Mouse (Mus musculus): ENCODE results near the gene Nlgn1. TPM values are rescaled to one million over a fixed set of nuclear protein-coding genes. Genes with fewer than 3 reads are reported as not detected.

The Nlgn1 gene
- total RNA-seq (2021), result 100 to 1,000 TPM; 102 to 110 TPM

DNA sequence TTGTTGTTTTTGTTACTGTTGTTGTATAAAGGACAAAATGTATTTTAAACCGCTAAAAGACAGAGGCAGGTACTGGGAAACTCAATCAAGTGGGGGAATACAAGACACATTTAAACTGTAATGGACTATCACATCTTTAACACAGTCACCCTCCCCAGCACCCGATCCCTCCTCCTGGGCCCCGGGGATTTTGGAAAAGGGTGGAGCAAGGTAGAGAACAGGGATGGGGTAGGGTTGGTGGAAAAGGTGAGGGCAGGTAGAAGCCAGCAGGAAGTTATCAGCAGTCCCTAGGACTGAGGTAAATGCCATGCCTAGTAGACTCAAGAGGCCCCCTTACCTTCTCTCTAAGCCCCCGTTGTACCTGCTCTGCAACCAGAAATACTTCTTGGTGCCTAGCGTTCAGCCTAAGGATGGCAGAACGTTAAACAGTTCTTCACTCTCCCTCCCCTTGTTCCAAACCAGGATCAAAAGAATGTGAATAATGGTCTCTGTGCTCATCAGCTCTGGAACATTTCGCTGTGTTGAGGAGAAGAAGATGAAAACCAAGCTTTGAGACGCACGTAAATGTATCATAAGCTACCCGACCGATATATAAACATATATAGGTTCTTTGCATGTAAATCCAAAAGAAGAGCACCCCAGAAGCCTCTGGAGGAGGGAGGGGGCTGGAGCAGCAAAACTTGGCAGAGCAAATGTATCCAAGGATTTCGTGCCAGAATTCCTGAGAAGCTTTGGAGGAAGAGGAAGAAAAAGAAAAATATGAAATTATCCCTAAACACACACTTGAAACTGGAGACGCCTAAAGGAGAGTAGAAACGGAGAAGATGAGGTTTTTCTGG is at the start of gene Nlgn1:
TSS of gene Nlgn1 (minus strand) at position 61 of the 839 bp plus-strand sequence.
- no peak for DNase-seq
- intact Hi-C loops (cut with DNase I), result loop anchor here (10.0 kb wide), 2 partner anchors 502 to 772 kb away; no protein-coding TSS in a partner anchor

DNA sequence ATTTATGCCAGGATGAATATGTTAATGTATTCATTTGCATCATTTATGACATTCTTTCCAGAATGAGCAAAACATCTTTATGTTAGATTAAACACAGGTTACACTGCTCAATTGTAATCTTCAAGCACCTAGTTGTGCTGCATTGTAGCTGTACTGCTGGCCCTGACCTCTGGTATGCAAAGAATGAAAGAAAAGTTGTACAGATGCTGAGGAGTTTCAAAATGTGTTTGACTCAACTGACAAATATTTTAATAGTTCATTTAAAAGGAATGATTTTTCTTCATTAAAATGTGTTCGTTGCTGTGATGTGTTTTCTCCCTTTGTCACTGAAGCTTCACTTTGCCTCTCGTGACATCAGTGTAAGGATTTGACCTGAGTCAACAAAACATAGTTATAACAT is 46.0 kb upstream of the Nlgn1 start:
- intact Hi-C loops (cut with DNase I), result no loop called here

DNA sequence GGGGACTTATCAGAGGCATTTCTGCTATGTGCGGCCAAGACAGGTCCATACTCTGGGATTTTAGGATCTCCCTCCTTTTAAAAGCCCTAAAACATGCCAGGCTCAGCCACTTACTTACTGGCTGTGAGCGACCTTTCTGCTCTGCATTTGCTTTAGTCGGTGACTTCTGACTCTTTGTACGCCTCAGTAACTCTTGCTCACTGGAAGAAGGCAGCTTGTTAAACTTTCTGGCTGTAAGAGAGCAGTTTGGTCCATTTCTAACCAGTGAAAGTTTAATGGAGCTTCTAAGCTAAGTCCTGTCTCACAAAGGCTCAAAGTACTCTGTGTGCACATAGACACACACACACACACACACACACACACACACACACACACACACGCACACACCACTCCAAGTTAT is 22.8 kb upstream of the Nlgn1 start:
- intact Hi-C loops (cut with DNase I), result no loop called here
- DNase-seq, result no peak

More for the DNA sequence above, 46.0 kb upstream of the Nlgn1 start:
- no peak for DNase-seq

DNA sequence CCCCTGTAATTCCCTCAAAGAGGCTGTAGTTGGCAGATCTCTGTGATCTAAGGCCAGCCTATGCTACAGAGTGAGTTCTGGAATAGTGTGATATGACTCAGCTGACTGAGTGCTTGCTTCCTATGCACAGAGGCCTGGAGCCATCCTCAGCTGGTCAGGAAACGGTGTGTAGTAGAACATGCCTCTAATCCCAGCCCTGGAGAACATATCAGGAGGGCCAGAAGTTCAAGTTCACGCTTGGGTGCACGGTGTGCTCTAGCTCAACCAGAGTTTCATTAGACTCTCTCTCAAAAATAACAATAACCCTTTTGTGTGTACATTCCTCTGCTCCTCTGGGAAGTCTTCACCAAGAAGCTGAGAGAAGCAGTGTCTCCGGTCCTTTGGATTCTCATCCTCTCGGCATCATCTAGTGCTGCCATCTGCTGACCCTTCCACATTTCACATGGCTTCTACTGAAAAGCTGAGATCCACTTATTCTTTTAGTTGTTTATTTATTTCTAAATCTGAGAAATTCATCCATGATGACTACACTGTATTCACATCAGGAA is 22.3 kb upstream of the Nlgn1 start:
- peak; percentile 15 for DNase-seq
- intact Hi-C loops (cut with DNase I), result no loop called here

DNA sequence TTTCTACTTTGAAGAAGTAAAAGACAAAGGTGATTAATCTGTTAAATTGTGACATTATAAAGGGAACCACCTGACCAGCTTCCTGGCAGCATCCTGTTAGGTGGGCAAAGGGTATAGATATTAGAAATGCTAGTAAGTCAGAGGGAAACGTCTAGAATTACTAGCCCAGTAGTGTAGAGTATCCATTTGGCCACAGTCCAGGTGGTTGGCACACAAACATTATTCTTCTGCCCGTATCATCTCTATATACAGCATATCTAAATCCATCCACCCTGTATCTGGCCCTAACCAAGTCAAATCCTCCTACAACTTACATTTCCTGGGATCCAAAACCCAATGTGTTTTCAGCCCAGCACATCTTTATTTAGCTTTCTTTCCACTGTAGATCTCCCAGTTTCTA is 5.2 kb upstream of the Nlgn1 start:
- intact Hi-C loops (cut with DNase I), result loop anchor here (10.0 kb wide), 2 partner anchors 497 to 767 kb away; no protein-coding TSS in a partner anchor
- no peak for DNase-seq

DNA sequence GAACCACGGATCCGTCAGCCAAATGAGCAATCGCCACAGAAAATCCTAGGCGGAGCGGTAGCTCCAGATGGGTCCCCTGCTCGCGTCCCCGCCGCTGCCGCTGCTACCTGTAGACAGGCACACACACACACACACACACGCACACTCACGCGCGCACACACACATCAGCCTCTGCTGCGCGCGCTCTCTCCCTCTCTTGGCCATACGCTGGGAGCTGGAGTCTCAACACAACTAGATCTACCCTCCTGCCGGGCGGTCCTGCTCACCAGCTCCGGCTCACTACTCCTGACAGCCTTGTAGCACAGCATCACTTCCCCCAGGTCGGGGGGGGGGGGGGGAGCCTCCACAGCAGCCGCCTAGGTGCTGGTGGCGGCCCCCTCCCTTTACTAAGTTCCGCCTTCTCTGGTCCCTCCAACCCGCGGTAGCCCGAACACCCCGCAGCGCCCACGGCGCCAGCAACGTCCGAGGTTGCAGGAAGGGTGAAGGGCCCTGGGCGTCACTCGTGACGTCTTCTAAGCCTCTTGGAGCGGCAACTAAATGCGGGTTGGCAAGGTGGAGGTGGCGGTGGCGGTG is 1.1 kb upstream of the Nlgn1 start:
- peak; percentile 52 for DNase-seq
- intact Hi-C loops (cut with DNase I), result loop anchor here (10.0 kb wide), 2 partner anchors 501 to 771 kb away; no protein-coding TSS in a partner anchor

DNA sequence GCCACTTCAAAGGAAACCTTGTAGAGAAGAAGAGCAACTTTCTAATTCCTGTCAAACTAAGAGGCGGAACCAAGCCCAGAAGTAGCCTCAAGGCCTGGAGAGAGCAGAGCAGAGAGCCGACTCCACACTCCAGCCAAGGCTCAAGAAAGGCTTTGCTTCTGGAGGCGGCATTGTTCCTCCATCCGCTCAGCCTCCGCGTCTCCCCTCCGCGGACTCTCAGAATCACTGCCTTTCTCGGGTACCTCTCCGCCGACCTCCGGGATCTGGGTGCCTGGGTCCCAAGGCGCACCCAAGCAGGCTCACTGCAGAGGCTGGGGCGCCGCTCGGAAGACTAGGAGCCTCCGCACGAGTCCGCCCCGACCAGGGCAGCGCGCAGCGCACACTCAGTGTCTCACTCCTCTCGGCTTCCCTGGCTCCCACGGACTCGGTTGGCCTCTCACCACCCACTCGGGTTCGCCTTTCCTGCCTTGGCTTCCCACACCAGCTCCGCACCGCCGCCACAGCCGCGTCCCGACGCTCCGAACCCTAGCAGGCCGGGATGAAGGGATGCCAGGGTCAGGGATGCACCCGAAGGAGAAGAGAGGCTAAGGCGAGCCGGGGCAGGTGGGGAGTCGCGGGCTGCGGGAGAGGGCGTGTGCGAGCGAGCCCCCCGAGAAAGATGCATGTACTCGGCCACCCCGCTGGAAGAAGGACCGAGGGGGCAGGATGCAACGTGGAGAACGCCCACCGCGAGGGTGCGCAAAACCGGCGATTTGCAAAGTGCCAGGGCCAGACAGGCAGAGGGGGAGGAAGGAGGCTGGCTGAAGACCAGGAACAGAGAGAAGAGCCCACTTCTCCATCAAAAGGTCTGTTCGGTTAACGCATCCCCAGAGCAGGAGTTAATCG is 841 bp downstream of the Nlgn1 start:
- intact Hi-C loops (cut with DNase I), result loop anchor here (10.0 kb wide), 2 partner anchors 503 to 773 kb away; no protein-coding TSS in a partner anchor

DNA sequence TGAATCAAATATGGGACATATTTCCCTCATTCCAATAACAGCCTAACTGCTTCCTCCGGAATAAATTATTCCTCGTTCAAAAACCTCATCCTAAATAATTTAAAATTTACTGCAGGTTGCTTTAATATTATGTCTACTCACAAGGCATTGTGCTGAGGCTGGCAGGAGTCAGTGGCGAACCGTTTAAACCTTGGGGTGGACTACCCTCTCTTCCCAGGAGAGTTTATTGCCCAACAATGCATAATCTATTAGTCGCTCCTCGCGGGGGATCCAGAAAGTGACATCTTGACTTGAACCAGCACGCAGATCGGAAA is 1.4 kb downstream of the Nlgn1 start:
- intact Hi-C loops (cut with DNase I), result loop anchor here (10.0 kb wide), 2 partner anchors 504 to 774 kb away; no protein-coding TSS in a partner anchor

More for the DNA sequence above, 841 bp downstream of the Nlgn1 start:
- peak; percentile 58 for DNase-seq

DNA sequence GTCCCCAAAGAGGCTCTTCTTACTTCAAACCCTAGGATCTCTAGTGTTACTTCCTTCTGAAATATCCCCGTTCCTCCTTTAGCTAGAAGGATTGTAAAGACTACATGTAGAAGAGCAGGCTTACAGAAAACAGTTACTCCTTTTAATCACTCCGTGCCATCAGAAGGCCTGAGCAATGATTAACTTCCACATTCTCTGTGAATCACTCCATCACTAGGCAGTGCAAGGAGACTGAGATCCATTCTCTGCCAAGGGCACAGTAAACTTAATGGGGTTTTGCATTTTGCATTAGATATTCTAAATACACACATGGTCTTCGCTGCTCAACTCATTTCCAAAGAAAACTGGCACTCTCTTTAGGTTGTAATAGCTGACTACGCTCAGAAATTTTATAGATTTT is 2.2 kb downstream of the Nlgn1 start:
- intact Hi-C loops (cut with DNase I), result loop anchor here (10.0 kb wide), 2 partner anchors 505 to 775 kb away; no protein-coding TSS in a partner anchor
- no peak for DNase-seq

More for the DNA sequence above, 1.4 kb downstream of the Nlgn1 start:
- no peak for DNase-seq

DNA sequence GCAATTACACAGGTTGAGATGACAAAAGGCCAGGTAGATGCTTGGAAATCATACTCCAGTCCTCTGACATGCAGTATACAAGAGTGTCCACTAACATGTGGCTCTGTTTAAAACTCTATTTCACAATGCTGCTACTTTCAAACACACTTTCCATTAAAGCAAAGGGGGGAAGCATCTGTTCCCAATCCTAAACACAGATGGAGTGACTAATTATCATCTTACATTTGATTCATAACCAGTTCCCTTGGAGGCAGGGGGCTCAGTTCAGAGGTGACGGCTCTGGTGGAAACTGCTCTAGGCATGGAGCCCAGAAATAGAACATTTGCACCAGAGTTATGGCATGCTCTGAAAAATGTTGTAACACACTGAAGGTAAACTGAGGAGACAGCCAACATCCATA is 7.8 kb downstream of the Nlgn1 start:
- intact Hi-C loops (cut with DNase I), result no loop called here

DNA sequence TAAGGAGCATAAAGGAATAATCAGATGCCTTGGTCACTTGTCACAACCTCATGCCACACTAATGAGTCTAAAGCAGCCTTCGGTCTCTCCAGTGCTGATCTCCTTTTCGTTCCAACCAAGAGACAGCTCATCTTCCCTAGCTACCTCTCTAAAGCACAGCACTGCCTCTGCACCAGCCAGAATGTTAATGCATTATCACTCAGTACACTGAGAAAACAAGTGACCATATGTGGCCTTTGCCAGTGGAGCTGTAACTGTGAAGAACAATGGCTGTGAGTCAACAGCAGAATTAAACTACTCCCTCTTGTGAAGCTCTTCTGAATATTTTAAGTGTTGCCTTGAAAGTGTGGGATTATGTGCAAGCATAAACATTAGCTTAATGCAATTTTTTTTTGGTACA is 14.9 kb downstream of the Nlgn1 start:
- no peak for DNase-seq
- intact Hi-C loops (cut with DNase I), result no loop called here

More for the DNA sequence above, 7.8 kb downstream of the Nlgn1 start:
- DNase-seq, result no peak

DNA sequence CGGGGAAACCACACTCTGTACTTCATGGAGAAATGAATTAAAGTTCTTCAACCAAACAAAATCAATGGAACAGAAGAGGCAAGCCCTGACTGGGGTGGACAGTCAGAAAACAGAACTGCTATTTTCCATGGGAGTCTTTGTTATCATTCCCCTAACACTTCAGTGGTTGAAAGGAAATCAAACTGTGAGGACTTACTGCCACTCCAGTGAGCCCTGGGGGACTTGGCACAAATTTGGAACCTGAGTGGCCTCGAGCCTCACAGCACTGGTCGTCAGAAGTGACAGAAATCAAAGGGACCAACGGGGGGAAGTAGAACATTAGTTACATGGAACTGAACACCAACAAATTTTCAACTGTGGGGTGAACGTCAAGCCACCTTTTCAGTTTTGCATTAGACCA is 34.4 kb downstream of the Nlgn1 start:
- DNase-seq, result peak; percentile 57
- intact Hi-C loops (cut with DNase I), result no loop called here

DNA sequence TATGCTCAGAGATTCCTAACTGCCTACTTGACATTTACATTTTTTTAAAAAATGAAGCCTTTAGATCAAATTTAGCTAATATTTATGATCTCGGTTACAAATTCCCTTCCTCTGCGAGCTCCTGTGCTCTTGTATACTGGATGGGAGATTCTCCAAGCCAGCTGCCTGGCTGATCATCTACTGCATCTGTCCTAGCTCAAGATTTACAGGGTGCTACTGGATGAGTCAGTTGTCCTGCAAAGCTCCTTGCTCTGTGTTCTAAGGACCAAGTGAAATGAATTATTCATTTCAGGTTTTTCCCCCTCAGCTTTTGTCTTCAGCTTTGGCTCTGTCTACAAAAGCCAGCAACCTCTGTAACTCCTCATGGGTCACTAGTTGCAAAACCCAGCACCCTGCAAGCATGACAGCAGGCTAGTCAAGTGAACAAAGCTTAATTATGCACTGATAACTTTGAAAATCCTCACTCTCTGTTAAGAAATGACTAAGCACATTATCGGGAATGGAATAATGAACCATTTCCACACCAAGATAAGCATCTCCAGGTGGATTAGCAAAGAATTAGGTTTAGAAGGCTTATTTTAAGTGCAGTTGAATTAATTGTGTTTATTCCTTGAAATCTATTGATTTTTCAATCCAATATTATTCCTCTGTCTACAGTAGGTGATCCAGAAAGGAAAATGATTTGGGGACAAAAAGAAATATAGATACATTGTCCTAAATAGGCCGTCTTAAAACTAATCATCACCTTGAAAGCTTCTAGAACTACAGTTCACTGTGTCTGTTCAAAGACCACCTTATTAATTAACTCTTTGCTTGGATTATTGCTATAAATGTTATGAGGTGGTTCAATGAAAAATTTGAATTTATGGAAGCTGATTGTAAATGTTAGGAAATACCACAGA is 61.1 kb downstream of the Nlgn1 start:
- DNase-seq, result no peak
- intact Hi-C loops (cut with DNase I), result no loop called here

DNA sequence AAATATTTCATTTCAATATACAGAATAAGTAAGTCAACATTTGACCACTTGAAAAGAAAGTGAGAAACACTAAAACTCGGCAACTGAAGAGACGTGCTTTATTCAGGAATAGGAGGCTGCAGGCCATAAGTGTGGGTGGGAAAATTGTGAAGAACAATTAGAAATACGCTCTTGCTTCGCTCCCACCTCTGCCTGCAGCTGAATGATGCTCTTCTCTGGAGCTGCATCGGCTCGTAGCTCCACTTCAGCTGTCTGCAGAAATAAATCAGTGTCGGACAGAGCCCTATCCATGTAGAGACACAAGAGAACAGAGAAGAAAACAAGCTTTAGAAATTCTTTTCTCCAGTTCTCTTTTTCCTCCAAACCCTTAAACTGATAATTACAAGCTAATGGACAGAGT is 85.7 kb downstream of the Nlgn1 start:
- no peak for DNase-seq
- intact Hi-C loops (cut with DNase I), result no loop called here

DNA sequence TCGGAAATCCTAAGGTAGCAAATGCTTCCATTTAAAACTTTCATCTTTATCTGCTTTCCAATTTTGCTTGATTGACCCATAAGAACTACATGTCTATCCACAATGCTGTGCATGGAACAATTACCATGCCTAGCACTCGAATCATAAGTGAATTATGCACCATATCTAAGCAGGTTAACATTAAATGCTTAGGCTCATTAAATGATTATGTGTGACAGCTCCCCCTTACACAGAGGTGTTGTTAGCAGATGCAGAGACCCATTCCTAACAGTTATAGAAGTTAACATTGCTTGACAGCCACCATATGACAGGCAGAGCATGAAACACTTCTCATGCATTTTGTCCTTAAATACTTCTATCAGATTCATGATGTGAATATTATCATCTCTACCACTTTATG is 89.0 kb downstream of the Nlgn1 start:
- intact Hi-C loops (cut with DNase I), result no loop called here
- no peak for DNase-seq

DNA sequence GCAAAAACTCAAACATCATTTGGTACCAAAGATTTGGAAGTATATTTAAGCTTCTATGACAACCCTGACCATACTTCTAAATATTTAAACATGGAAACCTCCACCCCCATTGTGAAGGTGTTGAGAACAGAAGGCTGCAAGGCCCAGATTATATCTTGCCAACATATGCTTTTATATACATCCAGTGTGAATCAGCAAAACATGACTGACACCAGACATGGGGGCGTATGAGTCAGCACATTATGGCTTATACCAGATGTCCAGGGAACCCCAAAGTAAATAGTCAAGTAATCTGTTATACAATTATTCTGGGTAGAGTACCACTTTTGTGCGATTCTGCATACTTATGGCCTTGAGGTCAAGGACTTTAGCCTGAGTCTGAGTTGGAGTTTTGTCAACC is 102.3 kb downstream of the Nlgn1 start:
- intact Hi-C loops (cut with DNase I), result no loop called here
- no peak for DNase-seq

DNA sequence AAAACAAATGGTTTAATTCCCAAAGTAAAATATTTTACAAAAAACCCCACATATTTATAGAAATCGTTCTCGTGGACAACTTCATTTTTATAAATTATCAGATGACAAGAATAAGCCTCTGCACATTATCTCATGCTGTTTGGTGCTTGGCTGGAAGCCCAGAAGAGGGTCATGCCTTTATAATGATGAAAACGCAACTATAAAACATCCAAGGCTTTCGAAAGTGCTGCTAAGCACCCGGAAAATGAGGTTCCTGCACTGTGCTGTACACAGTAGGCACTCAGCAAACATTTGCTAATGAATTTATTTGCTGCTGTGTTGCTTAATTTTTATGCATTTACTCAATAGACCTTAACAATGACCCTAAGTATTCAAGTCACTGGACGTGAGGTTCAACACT is 103.4 kb downstream of the Nlgn1 start:
- peak; percentile 25 for DNase-seq
- intact Hi-C loops (cut with DNase I), result no loop called here

DNA sequence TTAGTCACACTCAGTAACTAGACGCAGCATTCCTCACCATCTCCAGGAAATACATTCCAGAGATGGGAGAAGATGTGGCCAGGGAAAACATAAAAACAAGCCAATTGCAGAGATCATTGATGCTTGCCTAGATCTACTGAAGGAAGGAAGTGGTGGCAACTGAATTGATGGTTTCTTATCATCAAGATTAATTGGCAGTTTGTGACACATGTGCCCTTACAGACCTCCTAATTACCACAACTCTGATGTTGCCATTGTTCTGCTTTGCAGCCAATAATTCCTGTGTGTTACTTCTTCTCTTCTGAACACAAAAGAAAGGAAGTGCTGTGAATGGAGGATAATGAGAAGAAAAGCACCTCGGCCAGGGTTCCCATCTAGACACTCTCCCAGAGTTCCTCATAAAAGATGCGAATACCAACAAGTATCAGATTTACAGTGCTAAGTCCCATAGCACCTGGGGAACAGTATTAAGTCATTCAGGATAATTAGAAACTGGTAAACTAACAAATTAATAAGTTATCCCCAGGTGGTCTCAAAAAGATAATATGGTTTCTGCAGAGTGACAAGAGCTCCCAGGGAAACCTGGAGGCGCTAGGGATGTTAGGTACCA is 104.0 kb downstream of the Nlgn1 start:
- no peak for DNase-seq
- intact Hi-C loops (cut with DNase I), result no loop called here

DNA sequence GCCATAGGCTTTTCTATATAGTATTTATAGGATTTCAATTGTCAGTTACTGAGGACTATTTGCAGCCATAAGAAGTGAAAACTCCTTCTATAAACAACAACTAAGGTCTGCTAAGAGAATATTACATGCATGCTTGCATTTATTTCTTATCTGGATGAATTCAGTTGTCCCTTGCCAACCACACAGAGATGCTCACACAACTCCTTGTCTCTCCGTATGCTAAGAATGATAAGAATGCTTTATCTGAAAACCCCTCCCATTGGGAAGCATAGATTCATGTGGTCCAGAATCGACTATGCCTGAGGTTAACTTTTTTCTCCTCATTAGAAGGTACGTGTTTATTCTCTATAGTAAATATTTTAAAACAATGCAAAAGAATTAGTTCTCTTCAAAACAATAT is 108.8 kb downstream of the Nlgn1 start:
- intact Hi-C loops (cut with DNase I), result no loop called here
- DNase-seq, result no peak

All from left cerebral cortex, postnatal 4 days (tissue).